Mouse (Mus musculus): ENCODE data around the gene Abo.
A peak's percentile ranks its signal among the peaks of the same experiment; 100 is the strongest.

Gene Abo

DNA sequence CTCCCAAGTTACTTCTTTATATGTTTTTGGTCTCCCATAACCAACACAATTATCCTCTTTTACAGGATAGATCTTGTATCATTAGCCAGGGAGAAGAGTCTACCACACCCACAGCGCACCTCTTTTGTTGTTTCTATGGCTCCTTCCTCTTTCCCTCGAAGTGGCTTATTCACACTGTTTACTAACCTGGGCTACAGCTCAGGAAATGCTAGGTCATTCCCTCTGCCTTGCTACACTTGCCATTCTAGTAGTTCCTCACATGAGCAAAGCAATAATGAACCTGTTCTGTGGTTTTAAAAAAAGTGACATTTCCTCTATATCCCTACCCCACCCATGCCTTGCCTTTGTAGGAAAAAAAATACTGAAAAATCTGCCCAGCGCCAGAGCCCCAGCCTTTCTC, 1.9 kb downstream of the Abo start:
- DNase-seq = no peak

DNA sequence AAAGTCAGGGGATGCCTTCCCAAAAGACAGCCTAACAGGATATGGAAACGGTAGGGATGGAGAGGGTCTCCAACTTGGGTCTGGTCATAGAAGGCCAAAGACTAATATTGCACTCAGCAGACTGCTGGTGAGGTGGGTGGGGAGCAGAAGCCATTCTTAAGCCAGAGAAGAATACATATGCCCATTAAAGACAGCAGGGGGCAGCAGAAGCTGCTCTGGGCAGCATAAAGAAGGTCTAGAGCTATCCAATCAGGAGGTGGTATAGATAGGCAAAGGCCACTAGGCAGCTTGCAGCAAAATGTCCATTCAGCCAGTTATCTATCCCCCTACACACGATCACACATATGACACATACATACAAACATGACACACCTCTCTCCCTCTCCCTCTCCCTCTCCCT, 17.1 kb downstream of the Abo start:
- peak; percentile 17 to 24 for DNase-seq

DNA sequence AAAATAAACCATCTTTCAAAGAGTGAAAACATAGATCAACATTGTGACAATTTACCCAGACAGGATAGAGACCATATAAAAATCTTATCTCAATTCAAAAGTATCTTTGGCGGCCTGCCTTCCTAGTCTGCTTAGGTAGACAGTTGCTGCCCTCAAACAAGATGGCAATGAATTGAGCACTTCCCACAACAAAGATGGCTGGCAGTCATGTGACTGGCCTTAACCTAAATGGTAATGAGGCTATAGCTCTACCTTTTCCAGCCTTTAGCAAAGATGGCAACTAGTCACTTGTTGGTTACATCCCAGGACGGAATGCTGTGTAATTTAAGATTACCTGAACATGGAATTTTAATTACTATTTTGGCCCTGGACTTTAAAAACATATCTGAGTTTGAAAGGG, 32.3 kb downstream of the Abo start:
- no peak for DNase-seq

DNA sequence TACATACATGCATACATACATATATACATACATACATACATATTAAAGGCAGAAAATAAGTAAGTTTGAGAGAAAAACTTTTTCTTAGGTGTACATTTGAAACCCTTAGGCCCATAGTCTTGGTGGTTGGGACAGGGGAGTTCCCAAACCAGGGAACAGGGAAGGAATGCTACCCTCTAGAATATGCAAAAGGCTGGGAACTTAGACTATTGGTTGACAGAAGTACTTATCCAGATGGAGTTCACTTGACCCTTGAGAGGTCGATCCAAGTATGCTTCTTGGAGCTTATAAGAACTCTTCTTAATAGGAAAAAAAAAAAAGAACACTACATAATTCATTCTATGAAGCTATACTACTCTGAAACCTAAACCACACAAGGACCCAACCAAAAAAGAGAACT, 36.7 kb downstream of the Abo start:
- no peak for DNase-seq

DNA sequence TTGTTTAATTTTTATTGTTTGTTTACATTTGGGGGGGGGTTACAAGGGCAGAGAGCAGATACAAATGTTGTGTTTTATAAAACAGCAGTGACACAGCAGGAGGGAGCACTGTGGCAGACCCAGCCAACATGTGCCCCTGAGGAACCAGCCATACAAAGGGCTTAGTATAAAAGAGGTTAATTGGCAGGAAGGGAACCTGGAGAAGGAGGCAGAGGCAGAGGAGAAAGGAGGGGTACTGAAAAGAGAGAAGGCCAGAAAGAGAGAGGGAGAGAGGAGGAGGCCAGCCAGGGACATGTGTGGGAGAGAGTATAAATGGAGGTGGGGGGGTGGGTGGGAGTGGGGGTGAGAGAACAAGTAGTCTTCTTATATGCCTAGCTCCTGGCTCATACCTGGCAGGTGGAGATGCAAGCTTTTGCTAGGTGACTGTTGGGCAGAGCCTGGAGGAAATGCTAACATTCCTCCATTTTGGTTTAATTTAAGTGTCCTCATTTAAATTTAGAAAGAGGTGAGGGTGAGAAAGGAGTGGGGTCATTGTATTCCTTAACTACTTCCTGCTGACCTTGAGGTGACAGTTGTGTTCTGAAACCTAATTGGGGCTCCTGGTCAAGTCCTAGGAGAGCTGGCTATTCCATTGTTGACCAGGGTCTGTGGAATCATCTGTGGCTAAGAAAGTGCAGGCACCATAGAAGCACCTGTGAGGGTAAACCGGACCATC, 37.4 kb downstream of the Abo start:
- DNase-seq = no peak
